Mouse (Mus musculus) G1E (cell line): Measurements from ENCODE around the gene Cand2.

Experiments
- CTCF ChIP-seq: IDR thresholded peaks from 2 replicates; pipeline ENCODE4 v1.5.1; 2012; ENCODE audit warnings: low read depth, low read length, inconsistent platforms, mixed read lengths
- GATA2 ChIP-seq: IDR thresholded peaks from 2 replicates; pipeline ENCODE4 v1.6.1; 2012; ENCODE audit warnings: low read depth, low read length, inconsistent platforms, borderline replicate concordance
- POLR2AphosphoS5 ChIP-seq: IDR thresholded peaks from 2 replicates; pipeline ENCODE4 v1.6.1; 2012; ENCODE audit warnings: low read depth, low read length, inconsistent platforms; ENCODE audit not compliant: insufficient replicate concordance

DNA sequence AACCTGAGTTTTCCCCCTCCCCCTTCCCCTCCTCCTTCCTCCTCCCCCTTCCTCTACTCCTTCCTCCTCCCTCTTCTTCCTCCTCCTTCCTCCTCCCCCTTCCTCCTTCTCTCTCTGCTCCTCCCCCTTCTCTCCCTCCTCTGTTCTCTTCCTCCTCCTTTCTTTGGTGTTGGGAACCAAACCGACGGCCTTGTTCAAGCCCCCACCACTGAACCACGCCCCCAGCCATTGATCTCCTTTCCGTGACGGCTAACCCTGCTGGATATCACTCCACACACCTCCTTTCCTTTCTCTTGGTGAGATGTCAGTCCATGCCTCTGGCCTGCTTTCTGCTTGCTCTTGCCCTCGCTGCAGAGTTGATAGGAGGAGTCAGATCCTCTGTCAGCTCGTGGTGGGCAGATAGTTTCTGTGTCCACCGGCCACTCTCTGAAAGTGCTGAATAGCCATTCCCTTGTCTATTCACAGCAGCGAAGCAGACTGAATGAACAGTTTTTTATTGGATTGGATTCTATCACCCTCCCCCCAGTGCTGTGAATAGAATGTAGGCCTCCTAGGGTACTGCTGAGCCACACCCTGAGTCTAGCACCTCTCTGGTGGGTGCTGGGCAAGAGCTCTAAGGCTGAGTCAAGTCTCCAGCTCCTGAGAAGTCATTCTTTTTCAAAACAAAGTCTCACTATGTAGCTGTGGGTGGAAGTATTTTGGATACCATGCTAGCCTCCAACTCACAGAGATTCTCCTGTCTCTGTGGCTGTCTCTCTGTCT, 12.2 kb upstream of the Cand2 start, which contains the start of gene Tmem40:
- TF ChIP-seq GATA2 (no peak), CTCF (no peak), POLR2AphosphoS5 (no peak)
